ENCODE assay signal across 13 mouse cellular contexts in genomic region chr9:62170921-62171320, GRCm38 (mm10).
"Had no signal": no experiment of that assay in that cellular context is flagged by ENCODE, and none has a peak within 500 bp of the region (broad histone marks: within the 10 kb centered on the region; RNA-seq: fewer than 3 reads in every experiment).

No protein-coding gene starts in this region.

- H3K9me3 ChIP-seq: limb, embryonic 12.5 days; liver, embryonic 13.5 days; lung, embryonic 15.5 days; midbrain, embryonic 12.5 days had no signal

- H3K9ac ChIP-seq: limb, embryonic 12.5 days; liver, embryonic 13.5 days; liver, postnatal 0 days; lung, embryonic 15.5 days; midbrain, embryonic 12.5 days had no signal

- H3K27ac ChIP-seq: layer of hippocampus, adult 2 months; limb, embryonic 12.5 days; liver, embryonic 13.5 days; lung, embryonic 15.5 days; midbrain, embryonic 12.5 days had no signal

- H3K36me3 ChIP-seq: limb, embryonic 12.5 days; liver, embryonic 13.5 days; lung, embryonic 15.5 days; midbrain, embryonic 12.5 days had no signal

- ATAC-seq: liver, postnatal 0 days had no signal

- H3K27me3 ChIP-seq: limb, embryonic 12.5 days; liver, embryonic 13.5 days; lung, embryonic 15.5 days; midbrain, embryonic 12.5 days had no signal

- H3K4me3 ChIP-seq: layer of hippocampus, adult 2 months; limb, embryonic 12.5 days; liver, embryonic 13.5 days; lung, embryonic 15.5 days; midbrain, embryonic 12.5 days had no signal

- H3K4me2 ChIP-seq: limb, embryonic 12.5 days; liver, embryonic 13.5 days; lung, embryonic 15.5 days; midbrain, embryonic 12.5 days had no signal

- H3K4me1 ChIP-seq: limb, embryonic 12.5 days; liver, embryonic 13.5 days; lung, embryonic 15.5 days had no signal

- DNase-seq: kidney, postnatal 10 days; kidney, postnatal 4 days; liver; liver, embryonic 13.5 days; liver, postnatal 0 days; right cerebral cortex, adult 18-20 months; right cerebral cortex, postnatal 25 days; thymus, adult 2 months; thymus, postnatal 25 days had no signal
